Mouse (Mus musculus) midbrain, embryonic 11.5 days (tissue): ENCODE results near the gene Cdk17. TPM values are rescaled to one million over a fixed set of nuclear protein-coding genes. Genes with fewer than 3 reads are reported as not detected.
A peak's percentile ranks its signal among the peaks of the same experiment; 100 is the strongest.

Source experiments
- ATAC-seq: fragments of 200-750 bp; cut with Nextera tagmentation; 2 replicates; pipeline ENCODE4 v1.8.0; 2017; ENCODE audit warnings: moderate TSS enrichment, moderate library complexity; ENCODE audit not compliant: low FRiP score
- DNase-seq: peaks from one replicate; pipeline ENCODE4 v3.0.0; 2015; ENCODE audit warnings: low spot score; ENCODE audit errors: missing footprints
- H3K27ac ChIP-seq: fragments of 300-500 bp; sonication (generic); 2 replicates; pipeline ENCODE4 v1.5.1; 2014; ENCODE audit warnings: low read depth, low read length
- H3K27me3 ChIP-seq: fragments of 300-500 bp; sonication (generic); 2 replicates; pipeline ENCODE4 v1.6.1; 2014; ENCODE audit warnings: mild to moderate bottlenecking, low read length, moderate library complexity, mixed read lengths; ENCODE audit not compliant: control insufficient read depth, insufficient read depth
- H3K36me3 ChIP-seq: fragments of 300-500 bp; sonication (generic); 2 replicates; pipeline ENCODE4 v1.6.1; 2014; ENCODE audit warnings: mild to moderate bottlenecking, low read length, moderate library complexity, mixed read lengths; ENCODE audit not compliant: control insufficient read depth, insufficient read depth
- H3K4me1 ChIP-seq: fragments of 300-500 bp; sonication (generic); 2 replicates; pipeline ENCODE4 v1.6.1; 2014; ENCODE audit warnings: low read length; ENCODE audit not compliant: control insufficient read depth, insufficient read depth
- H3K4me2 ChIP-seq: fragments of 300-500 bp; sonication (generic); 2 replicates; pipeline ENCODE4 v1.6.1; 2014; ENCODE audit warnings: mild to moderate bottlenecking, moderate library complexity
- H3K4me3 ChIP-seq: fragments of 300-500 bp; sonication (generic); 2 replicates; pipeline ENCODE4 v1.5.1; 2014; ENCODE audit warnings: low read depth, low read length
- H3K9ac ChIP-seq: fragments of 300-500 bp; sonication (generic); 2 replicates; pipeline ENCODE4 v1.6.1; 2014; ENCODE audit warnings: low read length
- H3K9me3 ChIP-seq: fragments of 300-500 bp; sonication (generic); 2 replicates; pipeline ENCODE4 v1.6.1; 2016; ENCODE audit warnings: low read length; ENCODE audit not compliant: control insufficient read depth
- WGBS: fragments of 180-500 bp; shearing (Covaris S2); extraction: QIAGEN DNeasy Blood & Tissue Kit; methylation state at CpG from one replicate; pipeline ENCODE4 v1.1.7; 2014; 5-methylcytosine and 5-hydroxymethylcytosine counted together
- polyA plus RNA-seq: library from polyadenylated mRNA; unstranded; fragments of >200 nt; fragmentation: Nextera tagmentation; extraction: Ambion mirVana; gene quantifications from 2 replicates; pipeline ENCODE4 v1.2.1, GENCODE M21; 2014

Cdk17 gene
- 36.8 and 40.3 TPM in 2 replicates for polyA plus RNA-seq

DNA sequence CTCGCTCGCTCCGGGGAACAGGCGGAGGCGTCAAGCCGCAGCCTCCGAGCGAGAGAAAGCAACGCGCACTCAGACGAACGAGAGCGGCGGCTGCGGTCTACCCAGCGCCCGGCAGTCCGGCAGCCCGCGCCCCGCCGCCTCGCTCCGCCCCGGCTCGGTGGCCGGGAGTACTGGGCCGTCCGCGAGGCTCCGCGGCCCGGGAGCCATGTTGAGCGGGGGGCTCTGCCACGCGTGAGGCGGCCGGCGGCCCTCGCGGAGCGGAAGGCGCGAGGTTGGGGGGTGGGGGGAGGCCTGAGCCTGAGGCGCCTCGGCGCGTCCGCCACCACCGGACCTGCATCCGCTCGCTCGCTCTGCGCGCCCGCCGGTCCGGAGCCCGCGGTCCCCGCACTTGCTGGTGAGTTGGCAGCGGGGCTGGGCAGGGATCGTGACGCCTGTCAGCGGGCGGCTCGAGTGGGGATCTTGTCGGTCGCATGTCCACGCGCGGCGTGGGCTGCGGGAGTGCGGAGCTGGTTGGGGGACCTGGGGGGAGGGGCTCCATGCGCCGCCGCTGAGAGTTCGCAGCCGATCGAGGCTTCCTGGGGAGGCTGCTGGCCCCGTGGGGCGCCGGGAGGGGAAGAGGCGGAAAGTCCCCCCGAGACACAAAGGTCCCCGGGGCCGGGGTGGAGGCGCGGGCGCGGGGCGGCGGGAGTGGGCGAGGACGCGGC lies at the start of gene Cdk17:
Gene Cdk17, plus strand, starts transcription at position 69 of the 704 bp plus-strand sequence.
- under 1% methylated on average over 85 of the region's 97 CpGs for WGBS

DNA sequence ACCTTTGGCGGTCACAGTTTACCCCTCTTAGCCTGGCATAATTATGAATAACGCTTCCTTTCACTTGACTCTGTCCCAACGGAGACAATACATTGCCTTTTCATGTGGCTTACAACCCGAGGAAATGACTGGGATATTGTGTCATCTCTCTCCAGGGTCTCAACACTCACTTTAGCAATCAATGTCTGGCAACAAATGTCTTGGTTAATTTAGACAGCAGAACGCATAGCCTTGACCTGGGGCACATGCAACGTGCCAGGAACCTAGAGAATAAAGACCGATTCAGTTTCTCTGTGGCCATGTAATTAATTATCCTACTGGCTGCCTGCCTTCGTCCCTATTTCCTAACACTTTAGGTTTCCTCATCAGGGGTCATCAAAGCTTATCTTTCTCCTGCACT lies 49.3 kb upstream of the Cdk17 start:
- Histone ChIP-seq H3K27ac (no peak overlapping the region), H3K9me3 (no peaks in the 10 kb centered on the region), H3K9ac (no peak overlapping the region), H3K4me2 (no peak overlapping the region), H3K27me3 (no peaks in the 10 kb centered on the region), H3K36me3 (no peaks in the 10 kb centered on the region), H3K4me1 (no peaks in the 10 kb centered on the region), H3K4me3 (no peak overlapping the region)
- DNase-seq (no peak), ATAC-seq (no peak)
- 83% methylated on average over 8 of the region's 8 CpGs for WGBS

More for the DNA sequence above, at the start of gene Cdk17:
- ATAC-seq (peak; percentile 80), DNase-seq (peak; percentile 96)
- H3K4me1 ChIP-seq, result peaks cover 27% of the 10 kb centered on the region
- H3K9me3 ChIP-seq, result no peaks in the 10 kb centered on the region
- peak within 1 kb of the TSS; percentile 95 for H3K4me3 ChIP-seq
- peak within 1 kb of the TSS; percentile 99 for H3K27ac ChIP-seq
- H3K27me3 ChIP-seq, result no peaks in the 10 kb centered on the region
- peak within 1 kb of the TSS; percentile 70 for H3K4me2 ChIP-seq
- H3K9ac ChIP-seq, result peak within 1 kb of the TSS; percentile 98
- H3K36me3 ChIP-seq, result no peaks in the 10 kb centered on the region

DNA sequence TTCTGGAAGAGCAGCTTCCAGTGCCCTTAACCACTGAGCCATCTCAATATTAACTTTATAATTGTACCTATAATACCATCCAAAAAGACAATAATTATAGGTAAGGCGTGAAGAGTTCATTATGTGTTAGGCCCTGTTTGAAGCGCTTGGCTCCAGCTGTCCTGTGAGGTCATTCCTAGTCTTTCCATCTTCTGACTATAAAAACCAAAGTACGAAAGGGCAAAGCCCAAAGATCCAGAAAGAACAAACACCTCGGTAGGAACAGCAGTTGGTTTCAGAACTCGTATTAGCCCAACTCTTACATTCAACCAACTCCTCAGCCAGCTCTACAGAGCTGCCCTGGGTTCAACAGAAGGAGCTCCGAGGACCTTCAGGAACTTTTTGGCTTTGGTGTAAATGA lies 48.7 kb upstream of the Cdk17 start:
- Histone ChIP-seq H3K27ac (no peak overlapping the region), H3K36me3 (no peaks in the 10 kb centered on the region), H3K4me3 (no peak overlapping the region), H3K9ac (no peak overlapping the region), H3K9me3 (no peaks in the 10 kb centered on the region), H3K4me2 (no peak overlapping the region), H3K4me1 (no peaks in the 10 kb centered on the region), H3K27me3 (no peaks in the 10 kb centered on the region)
- no peak for DNase-seq
- ATAC-seq, result no peak
- WGBS, result 89% methylated on average over 6 of the region's 6 CpGs

GRCm38 (mm10) chr10:93113968-93114367 lies 46.7 kb upstream of the Cdk17 start:
- WGBS, result 94% methylated on average over 8 of the region's 8 CpGs

DNA sequence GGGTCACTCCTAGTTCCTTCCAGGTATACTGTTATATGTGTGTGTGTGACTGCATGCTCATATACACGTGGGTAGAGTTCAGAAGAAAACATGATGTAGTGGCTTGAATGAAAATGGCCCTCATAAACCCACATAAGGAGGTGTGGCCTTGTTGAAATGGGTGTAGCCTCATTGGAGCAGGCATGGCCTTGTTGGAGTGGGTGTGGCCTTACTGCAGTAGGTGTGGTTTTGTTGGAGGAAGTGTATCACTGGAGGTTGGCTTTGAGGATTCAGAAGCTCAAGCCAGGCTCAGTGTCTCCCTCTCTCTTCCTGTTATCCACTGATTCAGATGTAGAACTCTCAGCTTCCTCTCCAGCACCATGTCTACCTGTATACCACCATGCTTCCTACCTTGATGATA lies 45.9 kb upstream of the Cdk17 start:
- no peaks in the 10 kb centered on the region for H3K27me3 ChIP-seq
- H3K9me3 ChIP-seq, result no peaks in the 10 kb centered on the region
- H3K4me1 ChIP-seq, result no peaks in the 10 kb centered on the region
- ATAC-seq, result no peak
- H3K9ac ChIP-seq, result no peak overlapping the region
- H3K4me3 ChIP-seq, result no peak overlapping the region
- no peak overlapping the region for H3K4me2 ChIP-seq
- no peaks in the 10 kb centered on the region for H3K36me3 ChIP-seq
- H3K27ac ChIP-seq, result no peak overlapping the region
- no peak for DNase-seq
- 77% methylated on average over 1 of the region's 1 CpGs for WGBS

More at GRCm38 (mm10) chr10:93113968-93114367, 46.7 kb upstream of the Cdk17 start:
- no peak overlapping the region for H3K4me2 ChIP-seq
- H3K27ac ChIP-seq, result no peak overlapping the region
- H3K4me1 ChIP-seq, result no peaks in the 10 kb centered on the region
- H3K9me3 ChIP-seq, result no peaks in the 10 kb centered on the region
- no peak overlapping the region for H3K9ac ChIP-seq
- H3K4me3 ChIP-seq, result no peak overlapping the region
- ATAC-seq, result no peak
- no peaks in the 10 kb centered on the region for H3K27me3 ChIP-seq
- no peak for DNase-seq
- no peaks in the 10 kb centered on the region for H3K36me3 ChIP-seq

- Histone ChIP-seq H3K9ac (no peak overlapping the region), H3K4me1 (no peaks in the 10 kb centered on the region), H3K27me3 (no peaks in the 10 kb centered on the region), H3K36me3 (no peaks in the 10 kb centered on the region), H3K4me3 (no peak overlapping the region), H3K27ac (no peak overlapping the region), H3K4me2 (no peak overlapping the region), H3K9me3 (no peaks in the 10 kb centered on the region)
- 92% methylated on average over 1 of the region's 1 CpGs for WGBS
- ATAC-seq (no peak), DNase-seq (no peak)
Measured at GRCm38 (mm10) chr10:93115743-93116142, 44.9 kb upstream of the Cdk17 start.

DNA sequence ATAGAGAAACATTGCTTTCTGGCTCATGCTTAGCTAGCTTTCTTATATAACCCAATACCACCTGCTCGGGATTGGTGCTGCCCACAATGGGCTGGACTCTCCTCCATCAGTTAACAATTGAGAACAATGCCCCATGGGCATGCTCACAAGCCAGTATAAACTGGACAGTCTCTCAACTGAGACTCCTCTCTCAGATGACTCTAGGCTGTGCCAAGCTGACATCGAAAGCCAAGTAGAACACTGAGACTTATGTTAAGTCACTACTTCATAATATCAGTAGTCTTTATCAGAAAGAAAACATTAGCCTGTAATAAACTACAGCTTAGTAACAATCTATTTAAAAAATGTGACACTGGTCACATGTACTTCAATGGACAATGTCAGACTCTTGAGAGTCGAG lies 44.0 kb upstream of the Cdk17 start:
- Histone ChIP-seq H3K9me3 (no peaks in the 10 kb centered on the region), H3K4me3 (no peak overlapping the region), H3K27me3 (no peaks in the 10 kb centered on the region), H3K9ac (no peak overlapping the region), H3K4me1 (no peaks in the 10 kb centered on the region), H3K4me2 (no peak overlapping the region), H3K27ac (no peak overlapping the region), H3K36me3 (no peaks in the 10 kb centered on the region)
- no peak for ATAC-seq
- 88% methylated on average over 3 of the region's 3 CpGs for WGBS
- DNase-seq, result no peak

DNA sequence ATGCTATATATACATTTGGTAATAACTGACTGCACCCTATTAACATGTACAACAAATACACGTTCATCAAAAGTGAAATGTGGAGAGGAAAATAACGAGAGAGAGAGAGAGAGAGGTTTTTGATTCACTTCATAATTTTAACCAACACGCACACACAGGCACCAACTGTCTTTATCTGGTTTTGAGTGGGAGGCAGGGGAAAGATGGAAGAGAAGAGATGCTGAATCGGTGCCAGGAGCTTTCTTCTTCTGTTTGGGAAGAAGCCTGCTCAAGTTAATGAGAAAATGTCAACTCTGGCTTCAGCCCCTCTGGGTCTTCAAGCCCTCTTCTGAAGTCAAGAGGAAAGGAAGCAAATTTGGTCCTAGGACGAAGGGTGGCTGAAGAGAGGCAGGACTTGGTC lies 40.9 kb upstream of the Cdk17 start:
- Histone ChIP-seq H3K4me3 (no peak overlapping the region), H3K9ac (no peak overlapping the region), H3K27me3 (no peaks in the 10 kb centered on the region), H3K27ac (no peak overlapping the region), H3K36me3 (no peaks in the 10 kb centered on the region), H3K4me1 (no peaks in the 10 kb centered on the region), H3K4me2 (no peak overlapping the region), H3K9me3 (no peaks in the 10 kb centered on the region)
- DNase-seq (no peak), ATAC-seq (no peak)
- 92% methylated on average over 5 of the region's 5 CpGs for WGBS

GRCm38 (mm10) chr10:93121262-93121860 lies 39.3 kb upstream of the Cdk17 start:
- WGBS, result 93% methylated on average over 6 of the region's 6 CpGs
- no peak for DNase-seq
- no peak overlapping the region for H3K4me2 ChIP-seq

More at GRCm38 (mm10) chr10:93121262-93121860, 39.3 kb upstream of the Cdk17 start:
- Histone ChIP-seq H3K27ac (no peak overlapping the region), H3K9ac (no peak overlapping the region), H3K4me1 (no peaks in the 10 kb centered on the region), H3K9me3 (no peaks in the 10 kb centered on the region), H3K36me3 (no peaks in the 10 kb centered on the region), H3K4me3 (no peak overlapping the region), H3K27me3 (no peaks in the 10 kb centered on the region)
- no peak for ATAC-seq
